Mouse (Mus musculus) heart, embryonic 11.5 days (tissue): Measurements from ENCODE around the gene Frat2. TPM values are rescaled to one million over a fixed set of nuclear protein-coding genes. Genes with fewer than 3 reads are reported as not detected.

Experiments
- ATAC-seq: fragments of 200-750 bp; cut with Nextera tagmentation; replicated peaks from 2 replicates; pipeline ENCODE4 v1.8.0; 2017; ENCODE audit warnings: moderate library complexity; ENCODE audit not compliant: insufficient number of reproducible peaks, low FRiP score, low TSS enrichment
- H3K27ac ChIP-seq: fragments of 300-500 bp; sonication (generic); 2 replicates; pipeline ENCODE4 v1.5.1; 2014; ENCODE audit warnings: mild to moderate bottlenecking, low read depth, low read length
- H3K27me3 ChIP-seq: fragments of 300-500 bp; sonication (generic); 2 replicates; pipeline ENCODE4 v1.6.1; 2014; ENCODE audit warnings: mild to moderate bottlenecking, low read length, mixed read lengths; ENCODE audit not compliant: control insufficient read depth, insufficient read depth
- H3K36me3 ChIP-seq: fragments of 300-500 bp; sonication (generic); 2 replicates; pipeline ENCODE4 v1.6.1; 2014; ENCODE audit warnings: mild to moderate bottlenecking, low read length, moderate library complexity, mixed read lengths; ENCODE audit not compliant: control insufficient read depth, insufficient read depth
- H3K4me1 ChIP-seq: fragments of 300-500 bp; sonication (generic); 2 replicates; pipeline ENCODE4 v1.6.1; 2014; ENCODE audit warnings: low read length; ENCODE audit not compliant: control insufficient read depth, insufficient read depth
- H3K4me2 ChIP-seq: fragments of 300-500 bp; sonication (generic); 2 replicates; pipeline ENCODE4 v1.6.1; 2014; ENCODE audit warnings: mild to moderate bottlenecking, moderate library complexity
- H3K4me3 ChIP-seq: fragments of 300-500 bp; sonication (generic); 2 replicates; pipeline ENCODE4 v1.5.1; 2014; ENCODE audit warnings: low read depth, low read length
- H3K9ac ChIP-seq: fragments of 300-500 bp; sonication (generic); 2 replicates; pipeline ENCODE4 v1.6.1; 2014; ENCODE audit warnings: mild to moderate bottlenecking, low read depth, low read length, moderate library complexity
- H3K9me3 ChIP-seq: fragments of 300-500 bp; sonication (generic); replicated peaks from 2 replicates; pipeline ENCODE4 v1.6.1; 2016; ENCODE audit warnings: low read length; ENCODE audit not compliant: control insufficient read depth
- WGBS: fragments of 180-500 bp; shearing (Covaris S2); extraction: QIAGEN DNeasy Blood & Tissue Kit; methylation state at CpG from one replicate; pipeline ENCODE4 v1.1.7; 2014; ENCODE audit not compliant: insufficient replicate concordance; 5-methylcytosine and 5-hydroxymethylcytosine counted together
- polyA plus RNA-seq: library from polyadenylated mRNA; unstranded; fragments of >200 nt; fragmentation: Nextera tagmentation; extraction: Ambion mirVana; gene quantifications from 2 replicates; pipeline ENCODE4 v1.2.1, GENCODE M21; 2014

The Frat2 gene
- polyA plus RNA-seq, 1 experiment from 2014 or later = 1.1 TPM

- Histone ChIP-seq H3K9ac (0 out of 2 replicates have a peak overlapping the region, but pooled peaks have one; percentile 24), H3K9me3 (no peaks in the 10 kb centered on the region), H3K4me1 (peaks cover 5% of the 10 kb centered on the region), H3K36me3 (no peaks in the 10 kb centered on the region), H3K4me2 (no peak overlapping the region), H3K27me3 (no peaks in the 10 kb centered on the region), H3K4me3 (no peak overlapping the region), H3K27ac (no peak overlapping the region)
- no peak for ATAC-seq
- WGBS = 84% methylated on average over 3 of the region's 3 CpGs
Observed at GRCm38 (mm10) chr19:41796148-41796760, 51.7 kb downstream of the Frat2 start.

Other genes starting within 250 kb of the Frat2 start
- gene Slit1, start 104.5 kb downstream of the Frat2 start, polyA plus RNA-seq = 0.11 TPM in 2 replicates
- gene Arhgap19, start 46.1 kb downstream of the Frat2 start, polyA plus RNA-seq = 20.8 and 22.8 TPM in 2 replicates
- gene Frat1, start 18.2 kb downstream of the Frat2 start, polyA plus RNA-seq = 3.5 and 3.6 TPM in 2 replicates
- gene Rrp12, start 48.0 kb upstream of the Frat2 start, polyA plus RNA-seq = 8.5 and 10.4 TPM in 2 replicates
- gene Pgam1, start 63.8 kb upstream of the Frat2 start, polyA plus RNA-seq = 1,127 and 1,144 TPM in 2 replicates
- gene Exosc1, start 85.3 kb upstream of the Frat2 start, polyA plus RNA-seq = 50.6 and 54.8 TPM in 2 replicates
- 49.5 and 49.6 TPM in 2 replicates for gene Zdhhc16, start 85.3 kb upstream of the Frat2 start, polyA plus RNA-seq
- 24.8 and 26.9 TPM in 2 replicates for gene Mms19, start 133.0 kb upstream of the Frat2 start, polyA plus RNA-seq
- 9.7 and 10.2 TPM in 2 replicates for gene Ubtd1, start 133.6 kb upstream of the Frat2 start, polyA plus RNA-seq
- not detected in 2 replicates for gene Ankrd2, start 187.9 kb upstream of the Frat2 start, polyA plus RNA-seq
- gene Hoga1, start 197.5 kb upstream of the Frat2 start, polyA plus RNA-seq = 0.72 and 1.6 TPM in 2 replicates
- gene 4933411K16Rik, start 204.1 kb upstream of the Frat2 start, polyA plus RNA-seq = not detected in 2 replicates
- 17.7 and 18.7 TPM in 2 replicates for gene Morn4, start 238.2 kb upstream of the Frat2 start, polyA plus RNA-seq
- gene Pi4k2a, start 242.3 kb upstream of the Frat2 start, polyA plus RNA-seq = 14.6 and 16.3 TPM in 2 replicates